ENCODE assay signal across 8 mouse cellular contexts in the genomic region with DNA sequence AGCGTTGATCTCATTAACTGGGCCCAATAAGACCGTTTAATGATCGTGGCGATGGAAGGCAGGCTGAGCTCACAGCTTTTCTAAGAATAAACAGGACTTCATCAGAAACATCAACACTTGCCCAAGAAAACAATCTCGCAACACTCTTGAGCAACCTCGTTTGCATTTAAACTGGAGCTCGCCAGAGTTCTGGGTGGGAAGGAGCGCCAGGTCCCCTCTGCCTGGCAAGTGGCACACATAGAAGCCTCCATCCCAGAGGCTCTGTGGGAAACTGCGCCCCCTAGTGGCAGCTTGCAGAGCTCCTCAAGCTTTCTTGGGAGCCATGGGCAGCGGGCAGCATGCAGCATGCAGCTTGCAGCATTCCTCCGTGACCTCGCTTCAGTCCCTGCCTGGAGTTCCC.
DNase-seq lines count a peak whose midpoint lies in the region; ATAC-seq and TF ChIP-seq lines count a peak whose summit lies in the region.

No protein-coding gene starts in this region.

- no peaks in the 10 kb centered on the region for H3K36me3 ChIP-seq in heart, embryonic 11.5 days (ENCODE audit: control insufficient read depth, insufficient read depth, low read length)
- H3K36me3 ChIP-seq in kidney, embryonic 16.5 days (ENCODE audit: insufficient read depth, low read length) = no peaks in the 10 kb centered on the region
- H3K36me3 ChIP-seq in myocyte (ENCODE audit: control insufficient read depth, insufficient read depth) = no peaks in the 10 kb centered on the region

- H3K9ac ChIP-seq in heart, embryonic 11.5 days (ENCODE audit: low read depth, low read length) = no peak overlapping the region
- peak overlapping the region; percentile 34; the same call in 1 of the 2 replicates for H3K9ac ChIP-seq in kidney, embryonic 16.5 days (replicated peaks; ENCODE audit: low read length)

- H3K27ac ChIP-seq in bone marrow macrophage, adult 2 months (ENCODE audit: insufficient read depth, low read depth, low read length) = no peak overlapping the region
- H3K27ac ChIP-seq in embryonic fibroblast, embryonic 13.5 days (ENCODE audit: insufficient read depth, low read length) = no peak overlapping the region
- H3K27ac ChIP-seq in heart, embryonic 11.5 days (ENCODE audit: low read depth, low read length) = no peak overlapping the region
- H3K27ac ChIP-seq in kidney, embryonic 16.5 days (ENCODE audit: low read length) = no peak overlapping the region

- peak; percentile 92 for TF ChIP-seq CTCF in bone marrow macrophage, adult 2 months (IDR thresholded peaks at IDR 0.05; ENCODE audit: low read depth, low read length)
- TF ChIP-seq CTCF in embryonic fibroblast, embryonic 13.5 days (IDR thresholded peaks at IDR 0.05; ENCODE audit: borderline replicate concordance, insufficient read depth, low read length) = peak; percentile 81

- TF ChIP-seq POLR2A in bone marrow macrophage, adult 2 months (IDR thresholded peaks at IDR 0.05; ENCODE audit: borderline replicate concordance, low read depth, low read length) = no peak
- TF ChIP-seq POLR2A in embryonic fibroblast, embryonic 13.5 days (IDR thresholded peaks at IDR 0.05; ENCODE audit: low read depth, low read length) = no peak
- TF ChIP-seq POLR2A in myocyte (IDR thresholded peaks at IDR 0.05; ENCODE audit: insufficient read length, low read depth) = peak; percentile 15

- DNase-seq in A20 (ENCODE audit: low read depth, low spot score) (peak; percentile 75), liver (peak; percentile 85)
- DNase-seq in spleen, postnatal 4 days (ENCODE audit: low spot score in 2 of 2) = peak; percentile 77 to 95

- 31% methylated on average over 12 of the region's 12 CpGs for WGBS in heart, embryonic 11.5 days (ENCODE audit: insufficient replicate concordance)
- 30% methylated on average over 12 of the region's 12 CpGs for WGBS in kidney, embryonic 16.5 days

- no peaks in the 10 kb centered on the region for H3K9me3 ChIP-seq in heart, embryonic 11.5 days (replicated peaks; ENCODE audit: control insufficient read depth, low read length)
- H3K9me3 ChIP-seq in kidney, embryonic 16.5 days (ENCODE audit: low read length) = no peaks in the 10 kb centered on the region

- no peak overlapping the region for H3ac ChIP-seq in myocyte (ENCODE audit: control insufficient read depth, insufficient read length)

- no peaks in the 10 kb centered on the region for H3K27me3 ChIP-seq in heart, embryonic 11.5 days (ENCODE audit: control insufficient read depth, insufficient read depth, low read length)
- H3K27me3 ChIP-seq in kidney, embryonic 16.5 days (ENCODE audit: insufficient read depth, low read length) = peaks cover 10% of the 10 kb centered on the region
- H3K27me3 ChIP-seq in myocyte (ENCODE audit: control insufficient read depth, insufficient read depth, insufficient read length) = no peaks in the 10 kb centered on the region

- ATAC-seq in heart, embryonic 11.5 days (replicated peaks; ENCODE audit: insufficient number of reproducible peaks, low FRiP score, low TSS enrichment) = 0 out of 2 replicates have a peak, but pooled peaks have one; percentile 36
- ATAC-seq in kidney, embryonic 16.5 days (ENCODE audit: low FRiP score, low TSS enrichment) = peak; percentile 76

- H3K4me1 ChIP-seq in bone marrow macrophage, adult 2 months (ENCODE audit: control insufficient read depth, insufficient read depth, low read length) = no peaks in the 10 kb centered on the region; the same call in 1 of the 2 replicates
- H3K4me1 ChIP-seq in embryonic fibroblast, embryonic 13.5 days (ENCODE audit: control insufficient read depth, insufficient read depth, low read length) = no peaks in the 10 kb centered on the region
- peaks cover 20% of the 10 kb centered on the region for H3K4me1 ChIP-seq in heart, embryonic 11.5 days (ENCODE audit: control insufficient read depth, insufficient read depth, low read length)
- H3K4me1 ChIP-seq in kidney, embryonic 16.5 days (ENCODE audit: insufficient read depth, low read length) = peaks cover 28% of the 10 kb centered on the region

- no peak overlapping the region for H3K4me3 ChIP-seq in bone marrow macrophage, adult 2 months (ENCODE audit: insufficient read depth, low read length)
- H3K4me3 ChIP-seq in embryonic fibroblast, embryonic 13.5 days (ENCODE audit: insufficient read depth, low read length) = no peak overlapping the region
- no peak overlapping the region for H3K4me3 ChIP-seq in heart, embryonic 11.5 days (ENCODE audit: low read depth, low read length)
- H3K4me3 ChIP-seq in kidney, embryonic 16.5 days (ENCODE audit: low read length) = no peak overlapping the region
- H3K4me3 ChIP-seq in myocyte = no peak overlapping the region

- H3K79me2 ChIP-seq in myocyte (ENCODE audit: control insufficient read depth, insufficient read depth) = no peaks in the 10 kb centered on the region

- peak overlapping the region; percentile 70 for H3K4me2 ChIP-seq in heart, embryonic 11.5 days
- H3K4me2 ChIP-seq in kidney, embryonic 16.5 days (replicated peaks; ENCODE audit: low read depth, low read length) = peak overlapping the region; percentile 34
- H3K4me2 ChIP-seq in myocyte (ENCODE audit: low read depth) = peak overlapping the region; percentile 59

TF ChIP-seq in myocyte, 11 proteins besides CTCF, POLR2A, EP300 and RAD21:
- no peak for TF ChIP-seq SRF (IDR thresholded peaks at IDR 0.05; ENCODE audit: control insufficient read depth, insufficient read length, low read depth)
- no peak for TF ChIP-seq TCF3 (IDR thresholded peaks at IDR 0.05; ENCODE audit: insufficient read length, low read depth)
- TF ChIP-seq TCF12 (IDR thresholded peaks at IDR 0.05; ENCODE audit: insufficient read depth, poor library complexity, severe bottlenecking) = no peak
- TF ChIP-seq POLR2AphosphoS2 (IDR thresholded peaks at IDR 0.05; ENCODE audit: insufficient read length, low read depth) = no peak
- no peak for TF ChIP-seq USF1 (IDR thresholded peaks at IDR 0.05; ENCODE audit: low read depth)
- no peak for TF ChIP-seq MYOD1 (IDR thresholded peaks at IDR 0.05; ENCODE audit: control insufficient read depth in 1 of 3, insufficient read length in 2 of 3, low read depth in 2 of 3)
- TF ChIP-seq MAX (IDR thresholded peaks at IDR 0.05; ENCODE audit: low read depth) = no peak
- TF ChIP-seq MYOG (IDR thresholded peaks at IDR 0.05; ENCODE audit: control insufficient read depth in 1 of 3, insufficient read depth in 1 of 3, insufficient read length in 2 of 3, low read depth in 2 of 3) = peak in 1 of 3 experiments; percentile 19
